Mouse (Mus musculus) CH12.LX (cell line): ENCODE measurements at regions not wholly inside any gene's neighbourhood (a gene's known extent, or its start where the extent isn't known, plus 50 kb on each side); places are given as distances from the start of the nearest gene placed in this dataset.
"Not testable (repeated sequence)": the region's sequence is repeated elsewhere in the genome, so short reads cannot be mapped to it uniquely, and the experiment has no call there.

Experiments used
- DNase-seq: peaks from one replicate; pipeline ENCODE4 v3.0.0-alpha.2; 2013; ENCODE audit errors: extremely low read depth
- H3K27ac ChIP-seq: 2 replicates; pipeline ENCODE4 v1.5.1; 2012; ENCODE audit warnings: low read depth, mild to moderate bottlenecking, control low read depth, moderate library complexity; ENCODE audit not compliant: insufficient read depth
- H3K27me3 ChIP-seq: replicated peaks from 2 replicates; pipeline ENCODE3; 2012; ENCODE audit warnings: inconsistent platforms
- H3K36me3 ChIP-seq, 2 experiments: replicated peaks in 1 of 2; 2 replicates each; pipeline versions ENCODE3 to v1.6.1; 2012; ENCODE audit warnings: inconsistent platforms in 1 of 2, low read length in 1 of 2, mild to moderate bottlenecking in 1 of 2, mixed read lengths in 1 of 2, moderate library complexity in 1 of 2; ENCODE audit not compliant: control insufficient read depth in 1 of 2, insufficient read depth in 1 of 2
- H3K4me1 ChIP-seq, 2 experiments: 2 replicates each; pipeline ENCODE4 v1.6.1; 2012; ENCODE audit warnings: inconsistent platforms in 1 of 2, moderate library complexity in 1 of 2; ENCODE audit not compliant: insufficient read depth in 2 of 2, control insufficient read depth in 1 of 2
- H3K4me2 ChIP-seq: 2 replicates; pipeline ENCODE4 v1.6.1; 2012; ENCODE audit warnings: low read depth, mild to moderate bottlenecking, control low read depth; ENCODE audit not compliant: poor library complexity, insufficient read depth, severe bottlenecking
- H3K4me3 ChIP-seq, 3 experiments: fragments of 150-350 bp in 1 of 3; sonication (generic) in 1 of 3; replicated peaks in 1 of 3; 2 replicates each; pipeline versions ENCODE3 to v1.5.1; 2011 to 2012; ENCODE audit warnings: low read depth in 2 of 3, low read length in 2 of 3, mild to moderate bottlenecking in 2 of 3, moderate library complexity in 2 of 3, control low read depth in 1 of 3, improper control_type of control experiment in 1 of 3, inconsistent platforms in 1 of 3, mixed read lengths in 1 of 3; ENCODE audit not compliant: poor library complexity in 1 of 3
- H3K79me2 ChIP-seq: replicated peaks from 2 replicates; pipeline ENCODE4 v1.6.1; 2012; ENCODE audit warnings: mild to moderate bottlenecking, moderate library complexity; ENCODE audit not compliant: control insufficient read depth, poor library complexity, insufficient read depth, severe bottlenecking; ENCODE audit errors: extremely low read depth
- H3K9ac ChIP-seq: 2 replicates; pipeline ENCODE4 v1.6.1; 2012; ENCODE audit warnings: low read depth, mild to moderate bottlenecking, control low read depth, moderate library complexity; ENCODE audit not compliant: insufficient read depth
- H3K9me3 ChIP-seq: replicated peaks from 2 replicates; pipeline ENCODE3; 2012; ENCODE audit warnings: low read length, inconsistent platforms, mixed read lengths
- CTCF ChIP-seq, 2 experiments: IDR thresholded peaks in 1 of 2; conservative IDR thresholded peaks in 1 of 2; 2 replicates each; pipeline ENCODE4 v1.5.1; 2011 to 2012; ENCODE audit warnings: low read depth in 2 of 2, low read length in 2 of 2, improper control_type of control experiment in 1 of 2, inconsistent platforms in 1 of 2, mild to moderate bottlenecking in 1 of 2, moderate library complexity in 1 of 2
- ETS1 ChIP-seq: conservative IDR thresholded peaks from 2 replicates; pipeline ENCODE4 v1.6.1; 2012; ENCODE audit warnings: low read depth, mild to moderate bottlenecking, inconsistent platforms, low read length, improper control_type of control experiment, moderate library complexity
- RCOR1 ChIP-seq: conservative IDR thresholded peaks from 2 replicates; pipeline ENCODE4 v1.6.1; 2012; ENCODE audit warnings: low read depth, mild to moderate bottlenecking, inconsistent platforms, low read length, improper control_type of control experiment
- TBP ChIP-seq: conservative IDR thresholded peaks from 2 replicates; pipeline ENCODE4 v1.6.1; 2011; ENCODE audit warnings: low read depth, low read length, improper control_type of control experiment
- USF2 ChIP-seq: conservative IDR thresholded peaks from 2 replicates; pipeline ENCODE4 v1.6.1; 2011; ENCODE audit warnings: low read depth, low read length, improper control_type of control experiment
- ZKSCAN1 ChIP-seq: IDR thresholded peaks from 2 replicates; pipeline ENCODE4 v1.6.1; 2012; ENCODE audit warnings: low read depth, inconsistent platforms, low read length, improper control_type of control experiment, borderline replicate concordance
- dilution Hi-C: fragments of 300-500 bp; cut with MboI; formaldehyde crosslinking; loops from 2 replicates; pipeline ENCODE4 v1.14.3; 2020; ENCODE audit warnings: low sequenced_read_pairs; ENCODE audit not compliant: extremely low pct_unique_long_range_greater_than_20kb, extremely low pct_ligation_motif_present
- in situ Hi-C: fragments of 300-500 bp; cut with MboI; formaldehyde crosslinking; loops from 3 replicates; pipeline ENCODE4 v1.14.3; 2019; ENCODE audit warnings: low sequenced_read_pairs, low pct_ligation_motif_present, low pct_unique_long_range_greater_than_20kb, mixed read lengths

DNA sequence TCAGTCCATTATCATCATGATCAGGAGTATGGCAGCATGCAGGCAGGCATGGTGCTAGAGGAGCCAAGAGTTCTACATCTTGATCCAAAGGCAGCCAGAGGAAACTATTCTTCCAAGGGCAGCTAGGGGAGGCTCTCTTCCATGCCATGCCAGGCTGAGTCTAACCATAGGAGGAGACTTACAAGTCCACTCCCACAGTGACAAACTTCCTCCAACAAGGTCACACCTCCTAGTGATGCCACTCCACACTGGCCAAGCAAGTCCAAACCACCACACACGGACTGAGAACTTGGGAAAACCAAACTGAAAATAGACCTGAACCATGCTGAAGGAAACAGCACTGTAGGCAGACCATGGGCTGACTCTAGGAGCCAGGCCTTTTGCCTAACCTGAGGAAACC lies 197.4 kb downstream of the Prex1 start:
- no peak overlapping the region for H3K4me3 ChIP-seq
- H3K9me3 ChIP-seq, result no peaks in the 10 kb centered on the region
- dilution Hi-C loops (no loop called here), in situ Hi-C loops (no loop called here)
- no peaks in the 10 kb centered on the region for H3K36me3 ChIP-seq
- no peak overlapping the region for H3K27ac ChIP-seq
- no peak overlapping the region for H3K4me2 ChIP-seq
- H3K79me2 ChIP-seq, result no peaks in the 10 kb centered on the region
- no peak for DNase-seq
- TF ChIP-seq ZKSCAN1 (no peak), RCOR1 (no peak), ETS1 (no peak)
- peaks cover 1% of the 10 kb centered on the region for H3K27me3 ChIP-seq
- H3K9ac ChIP-seq, result no peak overlapping the region
- peaks cover 2 to 20% of the 10 kb centered on the region in 2 experiments; a peak in 3 of 4 replicates for H3K4me1 ChIP-seq

GRCm38 (mm10) chr2:166514664-166515063 lies 199.0 kb downstream of the Prex1 start:
- Histone ChIP-seq H3K9ac (no peak overlapping the region), H3K27me3 (peaks cover 1% of the 10 kb centered on the region), H3K4me3 (no peak overlapping the region), H3K36me3 (no peaks in the 10 kb centered on the region), H3K79me2 (no peaks in the 10 kb centered on the region), H3K9me3 (peaks cover under 1% of the 10 kb centered on the region), H3K4me1 (peaks cover 4 to 33% of the 10 kb centered on the region in 2 experiments), H3K4me2 (no peak overlapping the region), H3K27ac (no peak overlapping the region)
- DNase-seq, result no peak
- TF ChIP-seq USF2, result no peak
- in situ Hi-C loops, result no loop called here
- dilution Hi-C loops, result no loop called here

DNA sequence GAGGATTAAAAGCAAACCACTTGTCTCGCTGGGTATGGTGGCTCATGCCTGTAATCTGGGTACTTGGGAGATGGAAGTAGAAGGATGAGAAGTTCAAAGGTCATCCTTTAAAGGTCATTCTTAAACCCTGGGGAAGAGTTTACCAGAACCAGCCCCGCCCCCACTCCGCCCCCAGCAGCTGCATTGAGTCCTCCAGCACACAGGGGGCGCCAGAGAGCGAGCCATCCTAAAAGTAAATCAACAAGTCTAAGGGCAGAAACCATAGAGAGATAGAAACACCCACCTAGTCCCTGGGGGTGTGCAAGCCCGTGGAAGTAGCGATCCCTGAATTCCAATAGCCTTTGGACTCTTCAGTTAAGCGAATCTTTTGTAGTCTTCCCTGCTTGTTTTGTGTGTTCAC lies 201.1 kb downstream of the Prex1 start:
- Histone ChIP-seq H3K9me3 (peaks cover 11% of the 10 kb centered on the region), H3K79me2 (no peaks in the 10 kb centered on the region), H3K9ac (no peak overlapping the region), H3K4me3 (no peak overlapping the region), H3K4me2 (no peak overlapping the region), H3K27ac (no peak overlapping the region), H3K27me3 (no peaks in the 10 kb centered on the region), H3K4me1 (peaks cover 4 to 32% of the 10 kb centered on the region in 2 experiments), H3K36me3 (no peaks in the 10 kb centered on the region)
- dilution Hi-C loops (no loop called here), in situ Hi-C loops (no loop called here)
- TF ChIP-seq TBP, result no peak
- peak in 1 of 2 experiments; percentile 60; a peak in 2 of 4 replicates for TF ChIP-seq CTCF (conservative IDR thresholded peaks at IDR 0.05 in 1 of 2, IDR thresholded peaks at IDR 0.05 in 1 of 2; ENCODE audit: low read depth in 2 of 2, low read length in 2 of 2)
- DNase-seq, result peak; percentile 20

GRCm38 (mm10) chr2:166511477-166511876 lies 202.2 kb downstream of the Prex1 start:
- H3K36me3 ChIP-seq, dilution Hi-C loops, H3K9ac ChIP-seq, H3K4me3 ChIP-seq, H3K27me3 ChIP-seq, DNase-seq, H3K79me2 ChIP-seq, in situ Hi-C loops, H3K27ac ChIP-seq, H3K4me2 ChIP-seq: not testable (repeated sequence)
- peaks cover 11% of the 10 kb centered on the region for H3K9me3 ChIP-seq
- peaks cover 2 to 23% of the 10 kb centered on the region in 2 experiments for H3K4me1 ChIP-seq
